Mouse (Mus musculus) midbrain, embryonic 15.5 days (tissue): ENCODE data around the gene Dgke. TPM values are rescaled to one million over a fixed set of nuclear protein-coding genes. Genes with fewer than 3 reads are reported as not detected.

ENCODE experiments used
- ATAC-seq: fragments of 200-750 bp; cut with Nextera tagmentation; replicated peaks from 2 replicates; pipeline ENCODE4 v1.8.0; 2017; ENCODE audit warnings: moderate TSS enrichment
- H3K27ac ChIP-seq: fragments of 300-500 bp; sonication (generic); 2 replicates; pipeline ENCODE4 v1.5.1; 2015; ENCODE audit warnings: mild to moderate bottlenecking, inconsistent platforms
- H3K27me3 ChIP-seq: fragments of 300-500 bp; sonication (generic); replicated peaks from 2 replicates; pipeline ENCODE4 v1.6.1; 2015; ENCODE audit warnings: inconsistent platforms
- H3K36me3 ChIP-seq: fragments of 300-500 bp; sonication (generic); replicated peaks from 2 replicates; pipeline ENCODE4 v1.6.1; 2015; ENCODE audit warnings: inconsistent platforms
- H3K4me1 ChIP-seq: fragments of 300-500 bp; sonication (generic); 2 replicates; pipeline ENCODE4 v1.6.1; 2015; ENCODE audit warnings: inconsistent platforms
- H3K4me2 ChIP-seq: fragments of 300-500 bp; sonication (generic); 2 replicates; pipeline ENCODE4 v1.6.1; 2015; ENCODE audit warnings: inconsistent platforms, mild to moderate bottlenecking, moderate library complexity
- H3K4me3 ChIP-seq: fragments of 300-500 bp; sonication (generic); 2 replicates; pipeline ENCODE4 v1.5.1; 2015; ENCODE audit warnings: mild to moderate bottlenecking, inconsistent platforms
- H3K9ac ChIP-seq: fragments of 300-500 bp; sonication (generic); 2 replicates; pipeline ENCODE4 v1.6.1; 2015; ENCODE audit warnings: mild to moderate bottlenecking, inconsistent platforms
- H3K9me3 ChIP-seq: fragments of 300-500 bp; sonication (generic); 2 replicates; pipeline ENCODE4 v1.6.1; 2016; ENCODE audit warnings: inconsistent platforms
- WGBS: fragments of 180-500 bp; shearing (Covaris S2); methylation state at CpG from one replicate; pipeline ENCODE4 v1.1.7; 2015; ENCODE audit warnings: mixed read lengths; 5-methylcytosine and 5-hydroxymethylcytosine counted together
- polyA plus RNA-seq: library from polyadenylated mRNA; unstranded; fragments of >200 nt; fragmentation: Nextera tagmentation; extraction: Ambion mirVana; gene quantifications from 2 replicates; pipeline ENCODE4 v1.2.1, GENCODE M21; 2015

Gene Dgke
- polyA plus RNA-seq, 1 experiment from 2014 or later: 19.7 TPM

DNA sequence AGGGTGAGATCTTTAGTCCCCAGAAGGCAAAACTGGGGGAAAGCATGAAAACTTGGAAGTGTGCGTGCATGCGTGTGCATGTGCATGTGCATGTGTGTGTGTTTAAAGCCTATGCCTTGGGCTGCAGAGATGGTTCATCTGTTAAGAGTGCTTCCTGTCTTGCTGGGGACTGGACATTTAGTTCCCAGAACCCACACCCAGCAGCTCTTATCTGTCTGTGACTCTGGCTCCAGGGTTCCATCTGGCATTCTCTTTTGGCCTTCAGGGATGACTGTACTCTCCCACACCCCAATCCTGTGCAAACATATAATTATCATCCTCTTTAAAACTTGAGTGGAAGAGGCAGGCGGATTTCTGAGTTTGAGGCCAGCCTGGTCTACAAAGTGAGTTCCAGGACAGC, 40.5 kb downstream of the Dgke start:
- Histone ChIP-seq H3K9ac (no peak overlapping the region), H3K27me3 (no peaks in the 10 kb centered on the region), H3K27ac (no peak overlapping the region), H3K36me3 (no peaks in the 10 kb centered on the region), H3K4me3 (no peak overlapping the region), H3K4me1 (no peaks in the 10 kb centered on the region), H3K9me3 (no peaks in the 10 kb centered on the region), H3K4me2 (no peak overlapping the region)
- no peak for ATAC-seq
- 98% methylated on average over 3 of the region's 3 CpGs for WGBS

DNA sequence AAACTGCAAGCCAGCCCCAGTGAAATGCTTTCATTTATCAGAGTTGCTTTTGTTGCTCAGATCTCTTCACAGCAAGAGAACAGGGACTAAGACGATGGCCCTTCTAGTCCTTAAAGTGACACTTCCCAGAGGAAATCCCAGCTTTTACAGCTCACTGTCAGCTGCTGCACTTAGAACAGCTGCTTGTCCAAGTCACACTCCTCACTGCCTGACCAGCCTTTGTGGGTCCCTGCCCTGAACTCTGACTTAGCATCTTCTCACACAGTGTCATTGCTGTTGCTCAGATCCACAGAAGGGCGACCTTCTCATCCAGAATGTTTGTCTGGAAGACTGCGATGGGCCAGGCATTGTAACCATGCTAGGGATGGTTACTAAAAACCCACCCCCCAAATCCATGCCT, 41.0 kb downstream of the Dgke start:
- Histone ChIP-seq H3K9ac (no peak overlapping the region), H3K4me3 (no peak overlapping the region), H3K4me1 (no peaks in the 10 kb centered on the region), H3K27ac (no peak overlapping the region), H3K27me3 (no peaks in the 10 kb centered on the region), H3K36me3 (no peaks in the 10 kb centered on the region), H3K4me2 (no peak overlapping the region), H3K9me3 (no peaks in the 10 kb centered on the region)
- WGBS: 67% methylated on average over 3 of the region's 3 CpGs
- no peak for ATAC-seq

DNA sequence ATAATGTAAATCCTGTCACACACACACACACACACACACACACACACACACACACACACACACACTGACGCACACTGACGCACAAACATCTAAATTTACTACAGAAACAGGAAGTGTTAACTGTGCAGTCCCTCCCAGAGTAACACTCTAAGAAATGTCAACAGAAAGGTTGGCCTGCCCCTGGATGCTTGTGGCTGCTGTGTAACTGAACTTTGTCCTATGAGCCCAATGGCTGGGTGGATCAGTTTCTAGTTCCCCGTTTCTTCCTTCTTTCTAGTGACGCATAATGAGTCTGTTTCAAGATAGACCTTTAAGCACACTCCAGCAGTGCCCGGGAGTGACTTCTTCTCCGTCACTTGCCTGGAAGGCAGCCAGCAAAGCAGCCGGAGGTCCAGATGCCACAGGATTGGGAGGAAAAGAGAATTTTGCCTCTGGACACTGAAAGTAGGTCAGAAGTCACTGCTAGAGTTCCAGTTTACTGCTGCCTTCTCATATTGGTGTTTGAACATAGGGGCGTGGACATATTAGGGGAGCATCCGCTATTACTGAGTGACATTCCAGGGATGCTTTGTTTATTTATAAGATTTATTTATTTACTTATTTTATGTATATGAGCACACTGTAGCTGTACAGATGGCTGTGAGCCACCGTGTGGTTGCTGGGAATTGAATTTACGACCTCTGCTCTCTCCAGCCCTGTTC, 42.3 kb downstream of the Dgke start:
- H3K27ac ChIP-seq: no peak overlapping the region; the same call in 1 of the 2 replicates
- no peak overlapping the region for H3K9ac ChIP-seq
- ATAC-seq: no peak
- H3K4me3 ChIP-seq: no peak overlapping the region
- no peaks in the 10 kb centered on the region for H3K36me3 ChIP-seq
- no peaks in the 10 kb centered on the region for H3K4me1 ChIP-seq
- no peaks in the 10 kb centered on the region for H3K9me3 ChIP-seq
- no peak overlapping the region for H3K4me2 ChIP-seq
- 63% methylated on average over 11 of the region's 11 CpGs for WGBS
- H3K27me3 ChIP-seq: no peaks in the 10 kb centered on the region

DNA sequence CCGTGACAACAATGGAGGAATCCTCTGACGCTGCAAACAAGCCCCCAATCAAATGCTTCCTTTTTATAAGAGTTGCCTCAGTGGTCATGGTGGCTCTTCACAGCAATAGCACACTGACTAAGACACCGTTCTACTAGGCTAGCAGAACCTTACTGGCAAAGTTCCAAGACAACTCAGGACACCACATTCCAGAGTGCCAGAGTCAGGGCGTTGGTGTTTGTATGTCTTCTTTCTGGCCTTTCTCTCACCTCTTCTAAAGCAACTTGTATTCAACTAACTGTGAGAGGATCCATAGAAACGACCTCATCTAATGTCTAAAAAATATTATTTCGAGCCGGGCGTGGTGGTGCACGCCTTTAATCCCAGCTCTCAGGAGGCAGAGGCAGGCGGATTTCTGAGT, 43.2 kb downstream of the Dgke start:
- Histone ChIP-seq H3K9ac (no peak overlapping the region), H3K4me1 (no peaks in the 10 kb centered on the region), H3K9me3 (no peaks in the 10 kb centered on the region), H3K27ac (no peak overlapping the region), H3K4me2 (no peak overlapping the region), H3K4me3 (no peak overlapping the region), H3K27me3 (no peaks in the 10 kb centered on the region), H3K36me3 (no peaks in the 10 kb centered on the region)
- WGBS: 69% methylated on average over 10 of the region's 10 CpGs
- ATAC-seq: no peak

DNA sequence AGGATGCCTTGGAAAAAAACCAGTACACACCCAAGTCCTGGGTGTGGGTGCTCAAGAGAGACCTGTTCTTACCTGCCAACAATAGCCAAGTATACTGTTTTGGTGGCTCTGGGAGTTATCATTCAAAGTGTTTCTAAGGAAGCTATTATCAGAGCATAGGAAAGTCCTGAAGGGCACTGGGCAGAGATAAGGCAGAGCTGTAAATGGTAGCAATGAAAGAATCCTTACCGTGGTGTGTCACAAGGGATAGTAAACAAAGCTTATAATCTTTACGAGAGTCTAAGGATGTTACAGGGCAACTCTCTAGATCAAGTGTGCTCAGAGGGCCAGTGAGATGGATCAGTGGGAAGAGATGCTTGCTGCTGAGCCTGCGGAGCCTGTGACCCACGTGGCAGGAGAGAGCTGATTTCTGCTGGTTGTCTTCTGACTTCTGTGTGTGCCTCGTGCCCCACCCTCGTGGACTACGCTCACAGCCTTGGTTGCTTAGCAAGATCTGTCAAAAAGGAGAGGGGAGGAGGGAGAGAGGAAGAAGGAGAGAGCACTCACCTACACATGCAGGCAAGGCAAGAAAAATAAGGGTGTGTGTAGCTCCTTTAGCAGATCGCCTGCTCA, 44.4 kb downstream of the Dgke start:
- Histone ChIP-seq H3K36me3 (no peaks in the 10 kb centered on the region), H3K9ac (no peak overlapping the region), H3K27ac (no peak overlapping the region), H3K4me2 (no peak overlapping the region), H3K9me3 (no peaks in the 10 kb centered on the region), H3K4me3 (no peak overlapping the region), H3K27me3 (no peaks in the 10 kb centered on the region), H3K4me1 (no peaks in the 10 kb centered on the region)
- WGBS: 73% methylated on average over 8 of the region's 8 CpGs
- no peak for ATAC-seq

DNA sequence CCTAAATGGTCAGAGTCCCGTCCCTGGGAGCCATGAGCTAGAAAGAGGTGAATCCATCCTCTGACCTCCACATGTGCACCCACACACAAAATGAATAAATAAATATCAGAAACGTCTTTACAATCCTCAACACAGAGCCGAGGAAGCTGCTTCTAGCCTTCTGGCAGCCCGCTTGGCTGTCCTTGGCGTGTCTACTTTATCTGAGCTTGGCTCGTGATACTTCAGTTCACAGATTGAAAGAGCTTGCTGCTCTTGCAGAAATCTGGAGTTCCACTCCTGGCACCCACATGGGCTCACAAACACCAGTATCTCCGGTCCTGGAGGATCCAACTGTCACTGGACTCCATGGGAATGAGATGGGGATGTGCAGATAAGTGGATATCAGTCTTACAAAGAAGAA, 45.0 kb downstream of the Dgke start:
- no peaks in the 10 kb centered on the region for H3K4me1 ChIP-seq
- WGBS: 81% methylated on average over 7 of the region's 7 CpGs
- H3K4me2 ChIP-seq: no peak overlapping the region
- no peak overlapping the region for H3K4me3 ChIP-seq
- no peak overlapping the region for H3K27ac ChIP-seq
- no peak overlapping the region for H3K9ac ChIP-seq
- H3K9me3 ChIP-seq: no peaks in the 10 kb centered on the region
- ATAC-seq: no peak
- H3K36me3 ChIP-seq: no peaks in the 10 kb centered on the region
- H3K27me3 ChIP-seq: no peaks in the 10 kb centered on the region

DNA sequence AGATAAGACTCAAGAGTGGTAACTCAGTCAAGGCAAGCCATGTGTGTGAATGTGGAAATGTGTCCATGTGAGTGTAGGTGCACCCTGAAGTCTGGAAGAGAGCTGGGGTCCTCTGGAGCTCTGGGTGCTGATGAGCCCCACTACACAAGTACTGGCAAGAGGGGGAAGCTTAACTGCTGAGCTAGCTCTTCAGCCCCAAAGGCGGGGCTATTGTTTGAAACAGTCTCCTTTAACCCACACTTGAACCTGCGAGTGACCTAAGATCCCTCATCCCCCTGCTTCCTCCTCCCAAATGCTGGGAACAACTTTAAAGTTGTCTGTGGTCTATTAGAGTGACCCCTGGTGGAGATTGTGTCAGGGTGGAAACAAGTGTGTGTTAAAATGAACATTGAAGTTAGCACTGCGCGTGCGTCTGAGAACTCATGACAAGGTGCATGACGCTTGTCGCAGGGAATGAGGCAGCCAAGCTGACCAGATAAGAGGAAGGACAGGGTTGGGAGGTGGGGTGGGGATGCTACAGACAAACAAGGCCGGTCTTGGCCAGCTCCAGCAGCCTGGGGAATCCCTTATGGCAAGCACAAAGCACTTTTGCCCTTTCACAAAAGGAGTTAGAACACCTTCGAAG, 45.9 kb downstream of the Dgke start:
- no peak overlapping the region for H3K27ac ChIP-seq
- 70% methylated on average over 9 of the region's 9 CpGs for WGBS
- H3K9me3 ChIP-seq: no peaks in the 10 kb centered on the region
- no peak overlapping the region for H3K9ac ChIP-seq
- H3K4me1 ChIP-seq: no peaks in the 10 kb centered on the region
- ATAC-seq: no peak
- no peaks in the 10 kb centered on the region for H3K27me3 ChIP-seq
- no peak overlapping the region for H3K4me3 ChIP-seq
- no peak overlapping the region for H3K4me2 ChIP-seq
- no peaks in the 10 kb centered on the region for H3K36me3 ChIP-seq

DNA sequence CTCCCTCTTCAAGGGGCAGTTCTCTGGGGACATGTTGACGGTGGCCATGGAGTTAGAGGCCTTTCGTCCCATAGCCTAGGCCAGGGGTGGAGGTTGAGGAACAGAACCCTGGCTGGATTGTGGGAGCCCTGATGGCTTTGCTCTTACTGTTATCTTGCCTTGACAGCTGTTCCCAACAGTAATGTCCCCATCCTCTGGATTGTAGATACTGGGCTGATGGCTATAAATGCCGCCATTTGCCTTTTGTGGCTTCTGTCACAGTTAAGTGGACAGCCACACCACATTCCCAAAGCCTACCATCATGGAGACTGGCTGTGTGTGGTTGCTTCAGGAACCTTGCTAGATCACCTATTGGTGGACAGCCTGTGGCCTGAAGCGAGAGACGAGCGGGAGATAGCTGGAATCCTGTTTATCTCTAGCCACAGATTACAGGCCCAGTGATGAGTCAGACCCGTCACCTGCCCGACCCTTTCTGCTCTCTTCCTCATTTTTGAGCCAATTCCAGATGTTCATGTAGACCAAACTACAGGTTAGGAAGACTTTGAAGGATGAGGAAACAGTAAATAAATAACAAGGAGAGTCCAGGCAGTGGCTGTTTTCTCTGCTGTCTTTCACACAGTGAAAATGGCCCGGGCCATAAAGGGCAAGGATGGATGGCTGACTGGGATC, 49.0 kb downstream of the Dgke start:
- ATAC-seq: no peak
- Histone ChIP-seq H3K36me3 (no peaks in the 10 kb centered on the region), H3K9ac (no peak overlapping the region), H3K4me2 (no peak overlapping the region), H3K27me3 (no peaks in the 10 kb centered on the region), H3K9me3 (no peaks in the 10 kb centered on the region), H3K27ac (no peak overlapping the region), H3K4me3 (no peak overlapping the region), H3K4me1 (no peaks in the 10 kb centered on the region)
- WGBS: 92% methylated on average over 9 of the region's 9 CpGs

DNA sequence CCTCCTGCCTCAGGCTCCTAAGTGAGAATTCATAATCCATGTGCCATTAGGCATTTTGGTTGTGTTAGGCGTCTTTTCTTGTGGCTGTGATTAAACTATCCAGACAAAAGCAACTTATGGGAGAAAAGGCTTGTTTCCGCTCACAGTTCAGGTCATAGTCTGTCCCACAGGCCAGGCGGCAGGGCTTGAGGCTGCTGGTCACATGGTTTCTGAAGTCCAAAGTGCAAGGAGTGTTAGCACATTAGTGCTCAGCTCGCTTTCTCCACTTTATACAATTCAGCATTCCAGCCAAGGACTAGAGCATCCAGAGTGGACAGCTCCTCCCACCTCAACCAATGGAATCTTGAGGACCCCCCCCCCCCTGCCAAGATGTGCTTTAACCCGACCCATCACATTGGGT, 54.4 kb downstream of the Dgke start:
- Histone ChIP-seq H3K4me1 (no peaks in the 10 kb centered on the region), H3K9ac (no peak overlapping the region), H3K9me3 (no peaks in the 10 kb centered on the region), H3K4me2 (no peak overlapping the region), H3K27ac (no peak overlapping the region), H3K4me3 (no peak overlapping the region), H3K36me3 (no peaks in the 10 kb centered on the region), H3K27me3 (no peaks in the 10 kb centered on the region)
- WGBS: 89% methylated on average over 5 of the region's 5 CpGs
- ATAC-seq: no peak

DNA sequence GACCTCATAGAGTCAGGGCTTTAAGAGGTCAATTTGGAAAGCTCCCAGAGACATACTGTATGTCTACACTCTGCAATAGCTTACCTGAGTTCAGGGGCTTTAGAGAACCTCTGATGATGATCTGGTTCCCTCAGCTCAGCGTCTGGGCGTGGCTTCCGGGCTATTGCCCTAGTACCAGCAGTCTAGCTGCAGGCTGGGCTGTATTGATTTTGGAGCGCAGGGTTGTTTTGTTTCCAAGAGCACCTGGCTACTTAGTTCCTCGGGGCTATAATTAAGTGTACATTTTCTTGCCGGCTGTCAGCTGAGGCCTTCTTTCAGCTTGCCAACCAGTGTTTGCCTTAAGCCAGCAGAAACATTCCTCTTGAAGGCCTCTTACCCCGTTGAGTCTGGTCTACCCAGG, 57.2 kb downstream of the Dgke start:
- Histone ChIP-seq H3K36me3 (no peaks in the 10 kb centered on the region), H3K27ac (no peak overlapping the region), H3K4me3 (no peak overlapping the region), H3K27me3 (no peaks in the 10 kb centered on the region), H3K4me2 (no peak overlapping the region), H3K4me1 (no peaks in the 10 kb centered on the region), H3K9me3 (no peaks in the 10 kb centered on the region), H3K9ac (no peak overlapping the region)
- no peak for ATAC-seq
- whole genome bisulfite sequencing: 78% methylated on average over 7 of the region's 7 CpGs

DNA sequence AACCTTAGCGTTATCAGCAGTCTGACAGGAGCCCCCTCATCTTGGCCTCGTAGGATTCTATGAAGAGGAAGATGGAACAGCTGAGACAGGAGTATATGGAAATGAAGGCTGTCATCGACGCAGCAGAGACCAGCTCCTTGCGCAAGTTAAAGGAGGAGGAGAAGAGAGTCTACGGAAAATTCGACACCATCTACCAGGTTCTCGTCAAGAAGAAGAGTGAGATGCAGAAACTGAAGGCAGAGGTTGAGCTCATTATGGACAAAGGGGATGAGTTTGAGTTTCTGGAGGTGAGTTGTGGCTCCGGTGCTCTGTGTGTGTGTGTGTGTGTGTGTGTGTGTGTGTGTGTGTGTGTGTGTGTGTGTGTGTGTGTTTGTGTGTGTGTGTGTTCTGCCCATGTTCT, 57.6 kb downstream of the Dgke start:
- Histone ChIP-seq H3K4me1 (no peaks in the 10 kb centered on the region), H3K9me3 (no peaks in the 10 kb centered on the region), H3K27me3 (no peaks in the 10 kb centered on the region), H3K4me2 (no peak overlapping the region), H3K36me3 (no peaks in the 10 kb centered on the region), H3K4me3 (no peak overlapping the region), H3K27ac (no peak overlapping the region), H3K9ac (no peak overlapping the region)
- 90% methylated on average over 9 of the region's 9 CpGs for WGBS
- no peak for ATAC-seq

DNA sequence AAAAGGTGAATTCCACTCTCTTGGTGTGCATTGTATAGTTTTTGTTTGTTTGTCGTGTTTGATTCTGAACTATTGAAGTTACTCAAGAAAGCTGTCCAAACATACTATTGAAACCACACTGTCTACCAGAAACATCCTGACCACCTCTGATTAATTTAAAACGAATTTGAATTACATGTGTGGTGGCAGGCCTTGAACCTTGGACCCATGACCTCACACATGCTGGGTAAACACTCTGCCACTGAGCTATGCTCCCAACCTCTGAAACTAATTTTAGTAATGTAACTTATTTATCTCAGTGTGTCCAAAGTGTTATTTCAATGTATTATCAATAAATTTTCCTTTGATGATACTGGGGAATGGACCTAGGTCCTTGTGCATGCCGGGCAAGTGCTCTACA, 59.1 kb downstream of the Dgke start:
- no peak overlapping the region for H3K27ac ChIP-seq
- no peaks in the 10 kb centered on the region for H3K9me3 ChIP-seq
- no peaks in the 10 kb centered on the region for H3K4me1 ChIP-seq
- no peaks in the 10 kb centered on the region for H3K27me3 ChIP-seq
- H3K36me3 ChIP-seq: no peaks in the 10 kb centered on the region
- ATAC-seq: no peak
- no peak overlapping the region for H3K4me3 ChIP-seq
- 79% methylated on average over 3 of the region's 3 CpGs for WGBS
- H3K4me2 ChIP-seq: no peak overlapping the region
- no peak overlapping the region for H3K9ac ChIP-seq
